Mouse (Mus musculus) fat pad, adult 2 months (tissue): ENCODE results near the gene Lama2.
A peak's percentile ranks its signal among the peaks of the same experiment; 100 is the strongest.

Experiments
- DNase-seq: peaks from one replicate; pipeline ENCODE4 v3.0.0-alpha.2; 2011; ENCODE audit warnings: low read depth, low spot score; ENCODE audit errors: extremely low read depth

The Lama2 gene

GRCm38 (mm10) chr10:27188630-27189365 lies 430.8 kb downstream of the Lama2 start:
- DNase-seq, result no peak

- no peak for DNase-seq
Observed at GRCm38 (mm10) chr10:27184185-27184584, 435.4 kb downstream of the Lama2 start.

- no peak for DNase-seq
Observed at GRCm38 (mm10) chr10:27174271-27174670, 445.3 kb downstream of the Lama2 start.

GRCm38 (mm10) chr10:27164738-27165137 lies 454.8 kb downstream of the Lama2 start:
- no peak for DNase-seq

- DNase-seq, result no peak
Observed at GRCm38 (mm10) chr10:27162364-27162763, 457.2 kb downstream of the Lama2 start.

- DNase-seq, result no peak
Observed at GRCm38 (mm10) chr10:27150220-27150619, 469.3 kb downstream of the Lama2 start.

GRCm38 (mm10) chr10:27140422-27140821 lies 479.1 kb downstream of the Lama2 start:
- no peak for DNase-seq

- no peak for DNase-seq
Observed at GRCm38 (mm10) chr10:27135768-27136167, 483.8 kb downstream of the Lama2 start.

- DNase-seq, result no peak
Observed at GRCm38 (mm10) chr10:27133135-27133534, 486.4 kb downstream of the Lama2 start.

GRCm38 (mm10) chr10:27127454-27127853 lies 492.1 kb downstream of the Lama2 start:
- no peak for DNase-seq

- no peak for DNase-seq
Observed at GRCm38 (mm10) chr10:27123763-27124162, 495.8 kb downstream of the Lama2 start.

GRCm38 (mm10) chr10:27117815-27118214 lies 501.7 kb downstream of the Lama2 start:
- DNase-seq, result no peak

GRCm38 (mm10) chr10:27116938-27117647 lies 502.5 kb downstream of the Lama2 start:
- no peak for DNase-seq

- no peak for DNase-seq
Observed at GRCm38 (mm10) chr10:27114131-27114530, 505.4 kb downstream of the Lama2 start.

- DNase-seq, result no peak
Observed at GRCm38 (mm10) chr10:27103811-27104210, 515.7 kb downstream of the Lama2 start.

GRCm38 (mm10) chr10:27101800-27102353 lies 517.7 kb downstream of the Lama2 start:
- no peak for DNase-seq

GRCm38 (mm10) chr10:27077113-27077512 lies 542.4 kb downstream of the Lama2 start:
- no peak for DNase-seq

- no peak for DNase-seq
Observed at GRCm38 (mm10) chr10:27068794-27069435, 550.6 kb downstream of the Lama2 start.

- no peak for DNase-seq
Observed at GRCm38 (mm10) chr10:27063671-27064070, 555.9 kb downstream of the Lama2 start.

GRCm38 (mm10) chr10:27054488-27054887 lies 565.1 kb downstream of the Lama2 start:
- peak; percentile 19 for DNase-seq

GRCm38 (mm10) chr10:27047196-27047595 lies 572.4 kb downstream of the Lama2 start:
- no peak for DNase-seq

- no peak for DNase-seq
Observed at GRCm38 (mm10) chr10:27041812-27042211, 577.7 kb downstream of the Lama2 start.
